Mouse (Mus musculus) forelimb bud, embryonic 11.5 days (tissue): ENCODE results near the gene Olfr1446.

Experiments
- DNase-seq: peaks from one replicate; pipeline ENCODE4 v3.0.0-alpha.2; 2012; ENCODE audit warnings: low read depth, low spot score

Gene Olfr1446

DNA sequence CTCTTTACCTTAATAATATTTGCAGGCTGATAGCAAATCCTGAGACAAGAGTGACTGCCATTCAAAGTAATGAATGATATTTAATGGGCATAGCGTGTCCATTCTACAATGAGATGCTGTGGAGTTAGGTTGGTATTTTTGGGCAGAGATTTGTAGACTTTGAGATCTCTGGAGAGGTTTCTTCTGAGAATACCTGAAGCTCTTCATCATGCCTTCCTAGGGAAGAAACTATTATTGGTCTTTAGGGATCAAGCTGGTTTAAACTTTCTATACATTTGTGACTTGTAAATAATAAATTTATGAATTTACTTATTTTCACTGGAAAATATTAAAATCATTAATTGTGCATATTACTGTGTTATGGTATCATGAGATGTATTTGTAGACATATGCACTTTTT lies at the start of gene Olfr1446:
TSS of gene Olfr1446 (minus strand) at position 101 of the 400 bp plus-strand sequence.
- DNase-seq = no peak

DNA sequence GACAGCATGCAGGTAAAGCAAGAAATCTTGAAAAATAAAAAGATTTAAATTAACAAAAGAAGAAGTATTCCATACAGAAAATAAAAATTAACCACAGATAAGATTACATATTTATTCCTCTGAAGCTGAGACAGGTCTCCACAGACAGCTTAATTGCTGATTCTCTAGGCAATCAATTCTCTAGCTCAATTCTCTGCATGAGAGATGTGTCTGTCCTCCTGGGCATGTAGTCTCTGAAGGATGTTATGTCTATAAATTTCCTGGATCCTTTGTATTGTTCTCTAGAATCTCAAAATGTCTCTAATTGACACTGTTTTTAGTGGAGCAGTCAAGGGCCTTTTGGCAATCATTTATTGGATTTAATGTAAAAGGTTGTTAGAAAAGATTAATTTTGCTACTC lies 37.2 kb upstream of the Olfr1446 start, which contains the start of gene Olfr1449:
TSS of gene Olfr1449 (plus strand) at position 301 of the 400 bp plus-strand sequence.
- no peak for DNase-seq

DNA sequence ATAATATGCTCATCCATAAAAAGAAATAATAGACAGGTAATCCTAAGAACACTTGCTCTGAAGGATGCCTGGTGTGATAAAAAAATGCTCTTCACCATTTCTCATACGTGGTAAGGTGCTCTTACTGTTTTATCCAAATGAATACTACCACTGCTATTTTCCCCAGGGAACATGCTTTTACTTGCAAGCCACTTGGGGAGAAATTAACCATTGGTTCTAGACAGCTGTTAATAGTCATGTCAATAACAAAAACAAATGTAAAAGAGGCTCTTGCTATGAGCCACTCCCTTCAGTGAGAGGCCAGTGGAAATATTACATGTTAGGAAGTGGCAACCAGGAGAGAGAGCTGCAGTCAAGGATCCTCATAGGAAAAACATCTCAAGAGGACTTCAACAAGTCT lies 31.0 kb upstream of the Olfr1446 start, which contains the start of gene Olfr1448:
TSS of gene Olfr1448 (minus strand) at position 101 of the 400 bp plus-strand sequence.
- DNase-seq = no peak

DNA sequence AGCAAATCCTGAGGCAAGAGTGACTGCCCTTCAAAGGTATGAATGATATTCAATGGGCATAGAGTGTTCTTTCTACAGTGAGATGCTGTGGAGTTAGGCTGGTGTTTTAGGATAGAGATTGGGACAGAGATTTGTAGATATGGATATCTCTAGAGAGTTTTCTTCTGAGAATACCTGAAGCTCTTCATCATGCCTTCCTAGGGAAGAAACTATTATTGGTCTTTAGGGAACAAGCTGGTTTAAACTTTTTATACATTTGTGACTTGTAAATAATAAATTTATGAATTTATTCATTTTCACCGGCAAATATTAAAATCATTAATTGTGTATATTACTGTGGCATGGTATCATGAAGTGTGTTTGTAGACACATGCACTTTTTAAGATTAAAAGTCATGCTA lies 10.3 kb upstream of the Olfr1446 start, which contains the start of gene Olfr1447:
TSS of gene Olfr1447 (minus strand) at position 101 of the 400 bp plus-strand sequence.
- DNase-seq = no peak

DNA sequence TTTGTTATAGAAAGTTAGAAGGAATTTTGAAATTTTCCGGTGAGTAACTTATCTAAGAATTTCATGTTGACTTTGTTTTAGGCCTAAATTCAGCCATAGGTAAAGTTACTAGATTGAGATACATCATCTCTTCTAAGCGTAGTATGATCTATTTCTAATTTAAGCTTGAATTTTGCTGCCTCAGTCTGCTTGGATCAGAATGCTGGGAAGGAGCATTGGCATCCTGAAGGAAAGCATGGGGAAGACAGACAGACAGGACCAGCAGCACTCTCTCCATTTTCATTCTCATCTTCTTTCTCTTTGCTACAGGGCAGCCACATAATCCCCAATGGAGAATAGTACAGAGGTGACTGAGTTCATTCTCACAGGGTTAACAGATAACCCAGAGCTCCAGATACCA lies 9.8 kb downstream of the Olfr1446 start, which contains the start of gene Olfr1445:
TSS of gene Olfr1445 (plus strand) at position 301 of the 400 bp plus-strand sequence.
- DNase-seq = no peak

DNA sequence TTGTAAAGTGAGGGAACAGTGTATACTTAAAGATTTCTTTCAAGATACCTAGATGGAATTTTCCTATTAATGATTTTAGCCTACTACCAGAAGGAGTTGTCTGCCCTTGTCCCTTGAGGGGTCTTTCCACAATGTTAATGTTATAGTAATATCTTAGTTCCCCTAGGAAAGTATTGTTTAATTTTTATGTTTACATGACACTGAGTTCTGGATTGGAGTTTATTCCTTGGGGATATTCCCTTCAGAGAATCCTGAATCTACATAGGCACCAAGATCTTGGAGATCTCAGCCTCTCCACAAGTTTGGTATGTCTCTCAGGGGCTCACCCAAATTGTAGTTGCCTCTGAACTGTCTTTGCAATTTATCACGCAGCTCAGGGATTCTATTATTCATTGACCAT lies 36.3 kb downstream of the Olfr1446 start, which contains the start of gene Olfr1444:
TSS of gene Olfr1444 (plus strand) at position 301 of the 400 bp plus-strand sequence.
- DNase-seq = no peak

DNA sequence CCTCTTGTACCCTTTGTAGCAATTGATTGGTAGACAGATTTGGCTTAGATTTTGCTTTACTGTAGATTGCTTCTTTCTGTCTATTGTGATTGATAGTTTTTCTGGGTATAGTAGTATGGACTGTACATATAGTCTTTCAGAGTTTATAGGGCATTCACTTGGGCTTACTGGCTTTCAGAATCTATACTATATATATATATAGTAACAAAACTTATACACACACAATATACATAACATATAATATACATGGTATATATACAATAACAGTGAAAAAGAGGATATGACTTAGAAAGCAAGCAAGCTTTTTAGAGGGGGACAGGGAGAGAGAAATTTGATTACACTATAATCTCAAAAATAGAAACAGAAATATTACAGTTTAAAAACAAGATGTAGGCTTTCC lies 46.9 kb downstream of the Olfr1446 start, which contains the start of gene Gm5244:
TSS of gene Gm5244 (plus strand) at position 301 of the 400 bp plus-strand sequence.
- no peak for DNase-seq

DNA sequence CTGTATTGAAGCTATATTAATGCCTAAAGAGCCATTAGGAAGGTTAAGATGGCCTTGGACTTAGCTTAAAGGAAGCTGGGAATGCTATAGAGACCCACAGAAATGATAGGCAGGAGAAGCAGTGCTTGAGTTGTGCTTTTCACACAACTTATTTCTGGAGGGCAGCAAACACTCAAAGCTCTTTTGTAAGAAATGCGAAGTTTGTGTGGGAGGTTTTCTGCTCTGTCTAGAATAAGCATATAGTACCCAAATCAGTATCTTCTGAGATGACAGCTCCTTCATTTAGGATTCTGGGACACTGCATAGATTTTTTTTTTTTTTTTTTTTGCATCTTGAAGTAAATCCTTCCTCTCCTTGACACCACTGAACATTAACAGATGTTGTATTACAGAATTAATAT lies 54.8 kb downstream of the Olfr1446 start:
- no peak for DNase-seq
